Mouse (Mus musculus): ENCODE measurements around the gene Med18. TPM values are rescaled to one million over a fixed set of nuclear protein-coding genes. Genes with fewer than 3 reads are reported as not detected.

Med18 gene
- total RNA-seq (2021), result 1 to 10 TPM; 7.9 to 9.7 TPM
- long read RNA-seq, transcript Med18-201 (3 exons, 1,675 nt), result major isoform, 6 of 6 reads
- long read RNA-seq, partial matches to known transcripts, result 0 of 6 reads
- long read RNA-seq, other reads (novel, unspliced or antisense), result 0 of 6 reads

GRCm38 (mm10) chr4:132463430-132464254 is at the start of gene Med18:
Med18 (minus strand) TSS chr4:132463921.
- peak; percentile 92 to 97 for DNase-seq (ENCODE audit: low spot score in 2 of 2)

GRCm38 (mm10) chr4:132512080-132512479 is 48.4 kb upstream of the Med18 start:
- DNase-seq (ENCODE audit: low spot score in 2 of 2), result no peak

- DNase-seq (ENCODE audit: low spot score in 2 of 2), result peak; percentile 96 to 99
These were observed 46.7 kb upstream of the Med18 start, which contains the start of gene Sesn2 for GRCm38 (mm10) chr4:132510352-132510798. Sesn2 (minus strand) TSS chr4:132510501.

- peak; percentile 23 to 31 for DNase-seq (ENCODE audit: low spot score in 2 of 2)
These were observed 46.0 kb upstream of the Med18 start for GRCm38 (mm10) chr4:132509621-132510296.

GRCm38 (mm10) chr4:132507210-132507609 is 43.5 kb upstream of the Med18 start:
- DNase-seq (ENCODE audit: low spot score in 2 of 2), result no peak

- DNase-seq (ENCODE audit: low spot score in 2 of 2), result no peak
These were observed 42.5 kb upstream of the Med18 start for GRCm38 (mm10) chr4:132506250-132506649.

GRCm38 (mm10) chr4:132505800-132506199 is 42.1 kb upstream of the Med18 start:
- no peak for DNase-seq (ENCODE audit: low spot score in 2 of 2)

GRCm38 (mm10) chr4:132505034-132505738 is 41.5 kb upstream of the Med18 start:
- DNase-seq (ENCODE audit: low spot score in 2 of 2), result no peak

- no peak for DNase-seq (ENCODE audit: low spot score in 2 of 2)
These were observed 39.6 kb upstream of the Med18 start for GRCm38 (mm10) chr4:132503344-132503743.

- DNase-seq (ENCODE audit: low spot score in 2 of 2), result no peak
These were observed 37.9 kb upstream of the Med18 start for GRCm38 (mm10) chr4:132501639-132502038.

- peak in 1 of 2 experiments; percentile 34 for DNase-seq (ENCODE audit: low spot score in 2 of 2)
These were observed 30.7 kb upstream of the Med18 start for GRCm38 (mm10) chr4:132494271-132494918.

GRCm38 (mm10) chr4:132492178-132493060 is 28.7 kb upstream of the Med18 start:
- DNase-seq (ENCODE audit: low spot score in 2 of 2), result peak; percentile 22 to 61

- DNase-seq (ENCODE audit: low spot score in 2 of 2), result no peak
These were observed 28.0 kb upstream of the Med18 start for GRCm38 (mm10) chr4:132491748-132492147.

GRCm38 (mm10) chr4:132491057-132491456 is 27.3 kb upstream of the Med18 start:
- DNase-seq (ENCODE audit: low spot score in 2 of 2), result no peak

- DNase-seq (ENCODE audit: low spot score in 2 of 2), result no peak
These were observed 26.7 kb upstream of the Med18 start for GRCm38 (mm10) chr4:132490273-132491010.

- no peak for DNase-seq (ENCODE audit: low spot score in 2 of 2)
These were observed 25.3 kb upstream of the Med18 start for GRCm38 (mm10) chr4:132488976-132489375.

- DNase-seq (ENCODE audit: low spot score in 2 of 2), result no peak
These were observed 24.8 kb upstream of the Med18 start for GRCm38 (mm10) chr4:132488521-132488920.

GRCm38 (mm10) chr4:132484820-132485219 is 21.1 kb upstream of the Med18 start:
- DNase-seq (ENCODE audit: low spot score in 2 of 2), result no peak

GRCm38 (mm10) chr4:132484231-132484630 is 20.5 kb upstream of the Med18 start:
- DNase-seq (ENCODE audit: low spot score in 2 of 2), result no peak

Data from layer of hippocampus, adult 18-20 months (tissue).